Comparison of ENCODE assay signal across 8 mouse cellular contexts in genomic region chr7:109445012-109445411, GRCm38 (mm10). TPM values are rescaled to one million over a fixed set of nuclear protein-coding genes. Genes with fewer than 3 reads are reported as not detected.
A peak's percentile ranks its signal among the peaks of the same experiment; 100 is the strongest.
DNase-seq lines count a peak whose midpoint lies in the region; ATAC-seq and TF ChIP-seq lines count a peak whose summit lies in the region.

No protein-coding gene starts in this region.

- H3K36me3 ChIP-seq in heart, embryonic 12.5 days = no peaks in the 10 kb centered on the region
- no peaks in the 10 kb centered on the region for H3K36me3 ChIP-seq in C2C12 (ENCODE audit: control insufficient read depth, insufficient read depth)
- H3K36me3 ChIP-seq in forebrain, embryonic 16.5 days (ENCODE audit: control insufficient read depth, insufficient read depth) = no peaks in the 10 kb centered on the region

- peak; percentile 83 for DNase-seq in heart, adult 11 months
- DNase-seq in c-Kit-positive CD71-positive TER-119-positive erythroid progenitor cells, embryonic 14.5 days (ENCODE audit: low spot score) = peak; percentile 31
- DNase-seq in layer of hippocampus, adult 2 months (ENCODE audit: low spot score in 2 of 2) = peak; percentile 36 to 66
- DNase-seq in mesoderm, embryonic 11.5 days (ENCODE audit: low read depth, low spot score) = peak; percentile 55
- DNase-seq in testis, postnatal 10 days (ENCODE audit: low spot score) = peak; percentile 65

- H3K4me2 ChIP-seq in heart, embryonic 12.5 days = no peak overlapping the region
- H3K4me2 ChIP-seq in forebrain, embryonic 16.5 days (ENCODE audit: low read length) = no peak overlapping the region

- no peak for ATAC-seq in heart, embryonic 12.5 days (ENCODE audit: insufficient number of reproducible peaks, low FRiP score)
- ATAC-seq in forebrain, embryonic 16.5 days = peak; percentile 47; the same call in 1 of the 2 replicates

- H3K27me3 ChIP-seq in heart, embryonic 12.5 days (replicated peaks) = peaks cover 19% of the 10 kb centered on the region
- no peaks in the 10 kb centered on the region for H3K27me3 ChIP-seq in C2C12 (ENCODE audit: control insufficient read depth, insufficient read depth, insufficient read length)
- no peaks in the 10 kb centered on the region for H3K27me3 ChIP-seq in forebrain, embryonic 16.5 days (replicated peaks; ENCODE audit: control insufficient read depth, insufficient read depth, low read length)

- no peak overlapping the region for H3K4me3 ChIP-seq in heart, embryonic 12.5 days
- H3K4me3 ChIP-seq in C2C12 (ENCODE audit: insufficient read depth, poor library complexity, severe bottlenecking) = no peak overlapping the region
- no peak overlapping the region for H3K4me3 ChIP-seq in forebrain, embryonic 16.5 days (replicated peaks; ENCODE audit: low read length)
- H3K4me3 ChIP-seq in layer of hippocampus, adult 2 months = no peak overlapping the region

- H3K4me1 ChIP-seq in heart, embryonic 12.5 days (replicated peaks) = no peaks in the 10 kb centered on the region
- no peaks in the 10 kb centered on the region for H3K4me1 ChIP-seq in forebrain, embryonic 16.5 days (replicated peaks; ENCODE audit: control insufficient read depth, insufficient read depth, low read length)

- no peak overlapping the region for H3ac ChIP-seq in C2C12 (ENCODE audit: control insufficient read depth, insufficient read length, low read depth)

- TF ChIP-seq CTCF in C2C12 (IDR thresholded peaks at IDR 0.05; ENCODE audit: control insufficient read depth, insufficient read depth, insufficient read length) = peak; percentile 34
- peak; percentile 94 for TF ChIP-seq CTCF in layer of hippocampus, adult 2 months (conservative IDR thresholded peaks at IDR 0.05)

- H3K79me3 ChIP-seq in C2C12 (ENCODE audit: low read depth) = no peaks in the 10 kb centered on the region

- H3K79me2 ChIP-seq in C2C12 (ENCODE audit: control insufficient read depth, insufficient read depth) = no peaks in the 10 kb centered on the region

- WGBS in heart, embryonic 12.5 days = 16% methylated on average over 6 of the region's 6 CpGs
- WGBS in forebrain, embryonic 16.5 days = 5% methylated on average over 6 of the region's 6 CpGs

- no peaks in the 10 kb centered on the region for H3K9me3 ChIP-seq in heart, embryonic 12.5 days (replicated peaks)
- H3K9me3 ChIP-seq in forebrain, embryonic 16.5 days (ENCODE audit: control insufficient read depth, low read length) = no peaks in the 10 kb centered on the region

- H3K9ac ChIP-seq in heart, embryonic 12.5 days = no peak overlapping the region
- H3K9ac ChIP-seq in forebrain, embryonic 16.5 days (replicated peaks; ENCODE audit: low read depth, low read length) = no peak overlapping the region

- no peak overlapping the region for H3K27ac ChIP-seq in heart, embryonic 12.5 days (ENCODE audit: poor library complexity, severe bottlenecking)
- H3K27ac ChIP-seq in forebrain, embryonic 16.5 days (ENCODE audit: low read length) = no peak overlapping the region
- no peak overlapping the region for H3K27ac ChIP-seq in layer of hippocampus, adult 2 months

TF ChIP-seq in C2C12, 6 proteins besides CTCF, POLR2A, EP300 and RAD21:
- TF ChIP-seq CEBPB (IDR thresholded peaks at IDR 0.05; ENCODE audit: low read depth) = no peak
- TF ChIP-seq FOSL1 (IDR thresholded peaks at IDR 0.05; ENCODE audit: insufficient read depth, low read length, poor library complexity, severe bottlenecking) = no peak
- no peak for TF ChIP-seq MYOD1 (IDR thresholded peaks at IDR 0.05; ENCODE audit: control insufficient read depth, insufficient read length, low read depth)
- TF ChIP-seq MYOG (IDR thresholded peaks at IDR 0.05; ENCODE audit: control insufficient read depth, extremely low read depth, insufficient read length) = no peak
- TF ChIP-seq USF1 (IDR thresholded peaks at IDR 0.05; ENCODE audit: low read depth) = no peak
- TF ChIP-seq MAX (IDR thresholded peaks at IDR 0.05) = no peak

RNA-seq across cellular contexts. Expression of gene Stk33, which starts 6.1 kb away (rescaled TPM):
- 0.26 TPM in 1 of 2 replicates, not detected in the other for polyA plus RNA-seq in heart, embryonic 12.5 days (2016; fragmentation: Nextera tagmentation; extraction: Ambion mirVana)
- polyA plus RNA-seq in C2C12 (2012; fragmentation: generic; extraction: Trizol) = 0.02 TPM
- 5.0 and 6.8 TPM in 2 replicates for polyA plus RNA-seq in forebrain, embryonic 16.5 days (2015; fragmentation: Nextera tagmentation; extraction: Ambion mirVana)
- total RNA-seq in layer of hippocampus, adult 2 months (2021) = 1 to 10 TPM; 1.2 to 1.3 TPM

Comparison
In these comparisons a context has a peak if more than half of its experiments do, and no peak if none do; other contexts are left out.
1. DNase-seq: peak in every context shown above with its lines; median percentile 83 in heart, adult 11 months; 65 in testis, postnatal 10 days; 55 in mesoderm, embryonic 11.5 days; 51 in layer of hippocampus, adult 2 months; 31 in c-Kit-positive CD71-positive TER-119-positive erythroid progenitor cells, embryonic 14.5 days.